Mouse (Mus musculus) neutrophil, adult 59 days (primary cell): ENCODE data around the gene Gm10354. TPM values are rescaled to one million over a fixed set of nuclear protein-coding genes. Genes with fewer than 3 reads are reported as not detected.

ENCODE experiments used
- total RNA-seq, 2 experiments: library from RNA; stranded (reverse); gene quantifications; 1 replicate in 1 of 2; 2 replicates in 1 of 2; pipeline ENCODE4 v1.2.4; 2023

Gene Gm10354
- not detected for total RNA-seq

GRCm38 (mm10) chr5:14978835-14979234 is at the start of gene Gm10354:
TSS of gene Gm10354 (minus strand) at chr5:14978935.

GRCm38 (mm10) chr5:14938329-14938728 is 40.4 kb downstream of the Gm10354 start, which contains the start of gene Speer4e:
TSS of gene Speer4e (minus strand) at chr5:14938429.

Other genes starting within 250 kb of the Gm10354 start
- gene Gm9758, start 64.0 kb downstream of the Gm10354 start, total RNA-seq: not detected
- gene Speer4e, start 40.5 kb downstream of the Gm10354 start, total RNA-seq: not detected
- gene Gm17019, start 54.1 kb upstream of the Gm10354 start, total RNA-seq: not detected